Mouse (Mus musculus): Measurements from ENCODE around the gene Nt5e. TPM values are rescaled to one million over a fixed set of nuclear protein-coding genes. Genes with fewer than 3 reads are reported as not detected.
A peak's percentile ranks its signal among the peaks of the same experiment; 100 is the strongest.

Gene Nt5e
- total RNA-seq, 1 experiment, result 14.8 TPM

- Histone ChIP-seq H3K27ac (ENCODE audit: insufficient read depth, low read depth, low read length, poor library complexity, severe bottlenecking) (no peak overlapping the region), H3K4me1 (ENCODE audit: control insufficient read depth in 2 of 2, insufficient read depth in 2 of 2, low read length in 2 of 2, poor library complexity in 1 of 2) (peaks cover 6 to 10% of the 10 kb centered on the region in 2 experiments; a peak in 3 of 4 replicates), H3K9me3 (ENCODE audit: control insufficient read depth, insufficient read depth, low read depth, low read length) (no peaks in the 10 kb centered on the region), H3K36me3 (ENCODE audit: control insufficient read depth, insufficient read depth, low read length, poor library complexity, severe bottlenecking) (no peaks in the 10 kb centered on the region), H3K9ac (ENCODE audit: insufficient read depth, low read depth, low read length, poor library complexity, severe bottlenecking) (no peak overlapping the region), H3K4me3 (ENCODE audit: insufficient read depth in 1 of 2, low read depth in 1 of 2, low read length in 2 of 2, poor library complexity in 1 of 2, severe bottlenecking in 1 of 2) (no peak overlapping the region)
- DNase-seq (ENCODE audit: low read depth, low spot score), result no peak
- TF ChIP-seq ZNF384 (IDR thresholded peaks at IDR 0.05; ENCODE audit: low read depth, low read length), result no peak
- TF ChIP-seq HCFC1 (IDR thresholded peaks at IDR 0.05; ENCODE audit: borderline replicate concordance, insufficient read depth, low read length), result no peak
- TF ChIP-seq ZC3H11A (IDR thresholded peaks at IDR 0.05; ENCODE audit: borderline replicate concordance, low read depth, low read length), result no peak
- no peak for TF ChIP-seq MAFK (IDR thresholded peaks at IDR 0.05; ENCODE audit: insufficient read depth, low read depth, low read length)
- in situ Hi-C loops (cut with MboI; ENCODE audit: low sequenced_read_pairs in 2 of 2, unreplicated experiment in 2 of 2), result loop anchor here in 1 of 2 experiments (5.0 kb wide), 1 partner anchor 591 kb away; no protein-coding TSS in a partner anchor
Measured at GRCm38 (mm10) chr9:88328666-88329065, 1.7 kb downstream of the Nt5e start.

GRCm38 (mm10) chr9:88329166-88329748 is 2.3 kb downstream of the Nt5e start:
- Histone ChIP-seq H3K9ac (ENCODE audit: insufficient read depth, low read depth, low read length, poor library complexity, severe bottlenecking) (no peak overlapping the region), H3K27ac (ENCODE audit: insufficient read depth, low read depth, low read length, poor library complexity, severe bottlenecking) (no peak overlapping the region), H3K4me3 (ENCODE audit: insufficient read depth in 1 of 2, low read depth in 1 of 2, low read length in 2 of 2, poor library complexity in 1 of 2, severe bottlenecking in 1 of 2) (no peak overlapping the region), H3K9me3 (ENCODE audit: control insufficient read depth, insufficient read depth, low read depth, low read length) (no peaks in the 10 kb centered on the region), H3K36me3 (ENCODE audit: control insufficient read depth, insufficient read depth, low read length, poor library complexity, severe bottlenecking) (no peaks in the 10 kb centered on the region), H3K4me1 (ENCODE audit: control insufficient read depth in 2 of 2, insufficient read depth in 2 of 2, low read length in 2 of 2, poor library complexity in 1 of 2) (peaks cover 6 to 10% of the 10 kb centered on the region in 2 experiments; a peak in 3 of 4 replicates)
- in situ Hi-C loops (cut with MboI; ENCODE audit: low sequenced_read_pairs in 2 of 2, unreplicated experiment in 2 of 2), result loop anchor here in 1 of 2 experiments (5.0 kb wide), 1 partner anchor 592 kb away; no protein-coding TSS in a partner anchor
- TF ChIP-seq HCFC1 (IDR thresholded peaks at IDR 0.05; ENCODE audit: borderline replicate concordance, insufficient read depth, low read length) (no peak), ZNF384 (IDR thresholded peaks at IDR 0.05; ENCODE audit: low read depth, low read length) (no peak), ZC3H11A (IDR thresholded peaks at IDR 0.05; ENCODE audit: borderline replicate concordance, low read depth, low read length) (no peak), CHD2 (IDR thresholded peaks at IDR 0.05; ENCODE audit: low read depth, low read length) (no peak), MAFK (IDR thresholded peaks at IDR 0.05; ENCODE audit: insufficient read depth, low read depth, low read length) (no peak)
- DNase-seq (ENCODE audit: low read depth, low spot score), result no peak

GRCm38 (mm10) chr9:88330316-88330715 is 3.3 kb downstream of the Nt5e start:
- in situ Hi-C loops (cut with MboI; ENCODE audit: low sequenced_read_pairs in 2 of 2, unreplicated experiment in 2 of 2), result no loop called here
- H3K36me3 ChIP-seq (ENCODE audit: control insufficient read depth, insufficient read depth, low read length, poor library complexity, severe bottlenecking), result no peaks in the 10 kb centered on the region
- peaks cover 6 to 10% of the 10 kb centered on the region in 2 experiments; a peak in 3 of 4 replicates for H3K4me1 ChIP-seq (ENCODE audit: control insufficient read depth in 2 of 2, insufficient read depth in 2 of 2, low read length in 2 of 2, poor library complexity in 1 of 2)
- H3K27ac ChIP-seq (ENCODE audit: insufficient read depth, low read depth, low read length, poor library complexity, severe bottlenecking), result no peak overlapping the region
- DNase-seq (ENCODE audit: low read depth, low spot score), result no peak
- no peak for TF ChIP-seq HCFC1 (IDR thresholded peaks at IDR 0.05; ENCODE audit: borderline replicate concordance, insufficient read depth, low read length)
- TF ChIP-seq MAFK (IDR thresholded peaks at IDR 0.05; ENCODE audit: insufficient read depth, low read depth, low read length), result no peak
- no peak for TF ChIP-seq CHD2 (IDR thresholded peaks at IDR 0.05; ENCODE audit: low read depth, low read length)
- TF ChIP-seq ZNF384 (IDR thresholded peaks at IDR 0.05; ENCODE audit: low read depth, low read length), result no peak
- TF ChIP-seq ZC3H11A (IDR thresholded peaks at IDR 0.05; ENCODE audit: borderline replicate concordance, low read depth, low read length), result no peak
- no peaks in the 10 kb centered on the region for H3K9me3 ChIP-seq (ENCODE audit: control insufficient read depth, insufficient read depth, low read depth, low read length)
- H3K4me3 ChIP-seq (ENCODE audit: insufficient read depth in 1 of 2, low read depth in 1 of 2, low read length in 2 of 2, poor library complexity in 1 of 2, severe bottlenecking in 1 of 2), result no peak overlapping the region
- no peak overlapping the region for H3K9ac ChIP-seq (ENCODE audit: insufficient read depth, low read depth, low read length, poor library complexity, severe bottlenecking)

- in situ Hi-C loops (cut with MboI; ENCODE audit: low sequenced_read_pairs in 2 of 2, unreplicated experiment in 2 of 2), result no loop called here
- DNase-seq (ENCODE audit: low read depth, low spot score), result peak; percentile 95
- H3K9ac ChIP-seq (ENCODE audit: insufficient read depth, low read depth, low read length, poor library complexity, severe bottlenecking), result no peak overlapping the region
- H3K9me3 ChIP-seq (ENCODE audit: control insufficient read depth, insufficient read depth, low read depth, low read length), result no peaks in the 10 kb centered on the region
- no peak overlapping the region for H3K27ac ChIP-seq (ENCODE audit: insufficient read depth, low read depth, low read length, poor library complexity, severe bottlenecking)
- no peak overlapping the region for H3K4me3 ChIP-seq (ENCODE audit: insufficient read depth in 1 of 2, low read depth in 1 of 2, low read length in 2 of 2, poor library complexity in 1 of 2, severe bottlenecking in 1 of 2)
- TF ChIP-seq CHD2 (IDR thresholded peaks at IDR 0.05; ENCODE audit: low read depth, low read length) (peak; percentile 33; the same call in 1 of the 2 replicates), ZC3H11A (IDR thresholded peaks at IDR 0.05; ENCODE audit: borderline replicate concordance, low read depth, low read length) (no peak), HCFC1 (IDR thresholded peaks at IDR 0.05; ENCODE audit: borderline replicate concordance, insufficient read depth, low read length) (no peak), MAFK (IDR thresholded peaks at IDR 0.05; ENCODE audit: insufficient read depth, low read depth, low read length) (no peak; the same call in 1 of the 2 replicates), ZNF384 (IDR thresholded peaks at IDR 0.05; ENCODE audit: low read depth, low read length) (no peak)
- peaks cover 6 to 10% of the 10 kb centered on the region in 2 experiments; a peak in 3 of 4 replicates for H3K4me1 ChIP-seq (ENCODE audit: control insufficient read depth in 2 of 2, insufficient read depth in 2 of 2, low read length in 2 of 2, poor library complexity in 1 of 2)
- H3K36me3 ChIP-seq (ENCODE audit: control insufficient read depth, insufficient read depth, low read length, poor library complexity, severe bottlenecking), result no peaks in the 10 kb centered on the region
Measured at GRCm38 (mm10) chr9:88332447-88332846, 5.5 kb downstream of the Nt5e start.
